Mouse (Mus musculus) MEL (cell line): Measurements from ENCODE around the gene Gm9747. TPM values are rescaled to one million over a fixed set of nuclear protein-coding genes. Genes with fewer than 3 reads are reported as not detected.

ENCODE experiments used
- DNase-seq: peaks from one replicate; pipeline ENCODE4 v3.0.0; 2011; ENCODE audit warnings: low read depth, low spot score
- H3K27ac ChIP-seq: 2 replicates; pipeline ENCODE4 v1.5.1; 2012; ENCODE audit warnings: low read depth, mild to moderate bottlenecking, control low read depth, low read length, moderate library complexity; ENCODE audit not compliant: control insufficient read depth
- H3K27me3 ChIP-seq, 2 experiments: fragments of 150-350 bp in 1 of 2; sonication (generic) in 1 of 2; 2 replicates each; pipeline ENCODE4 v1.6.1; 2012; ENCODE audit warnings: low read length in 2 of 2, mild to moderate bottlenecking in 2 of 2, improper control_type of control experiment in 1 of 2, moderate library complexity in 1 of 2; ENCODE audit not compliant: insufficient read depth in 2 of 2, control insufficient read depth in 1 of 2
- H3K36me3 ChIP-seq, 2 experiments: 2 replicates each; pipeline ENCODE4 v1.6.1; 2012 to 2014; ENCODE audit warnings: low read length in 2 of 2, improper control_type of control experiment in 1 of 2, inconsistent platforms in 1 of 2, mild to moderate bottlenecking in 1 of 2; ENCODE audit not compliant: insufficient read depth in 2 of 2, control insufficient read depth in 1 of 2
- H3K4me1 ChIP-seq, 2 experiments: fragments of 150-350 bp in 1 of 2; sonication (generic) in 1 of 2; 2 replicates each; pipeline ENCODE4 v1.6.1; 2012; ENCODE audit warnings: low read length in 2 of 2, improper control_type of control experiment in 1 of 2, mild to moderate bottlenecking in 1 of 2; ENCODE audit not compliant: insufficient read depth in 2 of 2, control insufficient read depth in 1 of 2
- H3K4me3 ChIP-seq, 2 experiments: fragments of 150-350 bp in 1 of 2; sonication (generic) in 1 of 2; 2 replicates each; pipeline ENCODE4 v1.5.1; 2012; ENCODE audit warnings: low read depth in 2 of 2, low read length in 2 of 2, mild to moderate bottlenecking in 2 of 2, moderate library complexity in 2 of 2, control low read depth in 1 of 2, improper control_type of control experiment in 1 of 2; ENCODE audit not compliant: control insufficient read depth in 1 of 2, insufficient read depth in 1 of 2
- H3K79me2 ChIP-seq: 2 replicates; pipeline ENCODE4 v1.6.1; 2012; ENCODE audit warnings: mild to moderate bottlenecking, low read length, moderate library complexity; ENCODE audit not compliant: control insufficient read depth, poor library complexity, insufficient read depth
- H3K9ac ChIP-seq: 2 replicates; pipeline ENCODE4 v1.6.1; 2012; ENCODE audit warnings: low read depth, mild to moderate bottlenecking, control low read depth, low read length, moderate library complexity; ENCODE audit not compliant: control insufficient read depth, poor library complexity, severe bottlenecking
- H3K9me3 ChIP-seq: fragments of 150-350 bp; sonication (generic); replicated peaks from 2 replicates; pipeline ENCODE4 v1.6.1; 2012; ENCODE audit warnings: mild to moderate bottlenecking, low read length, improper control_type of control experiment, moderate library complexity; ENCODE audit not compliant: insufficient read depth
- BHLHE40 ChIP-seq: IDR thresholded peaks from 2 replicates; pipeline ENCODE4 v1.6.1; 2012; ENCODE audit warnings: low read depth, mild to moderate bottlenecking, inconsistent platforms, low read length, improper control_type of control experiment, borderline replicate concordance
- CHD1 ChIP-seq: IDR thresholded peaks from 2 replicates; pipeline ENCODE4 v1.6.1; 2012; ENCODE audit warnings: low read depth, mild to moderate bottlenecking, inconsistent platforms, low read length, improper control_type of control experiment
- CHD2 ChIP-seq: IDR thresholded peaks from 2 replicates; pipeline ENCODE4 v1.6.1; 2011; ENCODE audit warnings: low read length, improper control_type of control experiment
- CTCF ChIP-seq, 3 experiments: IDR thresholded peaks in 2 of 3; conservative IDR thresholded peaks in 1 of 3; 2 replicates each; pipeline ENCODE4 v1.5.1; 2011 to 2012; ENCODE audit warnings: low read length in 3 of 3, low read depth in 2 of 3, mild to moderate bottlenecking in 2 of 3, improper control_type of control experiment in 1 of 3, inconsistent platforms in 1 of 3, mixed read lengths in 1 of 3, moderate library complexity in 1 of 3; ENCODE audit not compliant: control insufficient read depth in 1 of 3, insufficient read depth in 1 of 3, poor library complexity in 1 of 3, severe bottlenecking in 1 of 3
- E2F4 ChIP-seq: IDR thresholded peaks from 2 replicates; pipeline ENCODE4 v1.6.1; 2011; ENCODE audit warnings: low read depth, low read length, improper control_type of control experiment, borderline replicate concordance
- ELF1 ChIP-seq: IDR thresholded peaks from 2 replicates; pipeline ENCODE4 v1.6.1; 2014; ENCODE audit warnings: low read depth, mild to moderate bottlenecking, inconsistent platforms, low read length, improper control_type of control experiment, moderate library complexity
- EP300 ChIP-seq, 2 experiments: IDR thresholded peaks; 2 replicates each; pipeline ENCODE4 v1.6.1; 2011; ENCODE audit warnings: improper control_type of control experiment in 2 of 2, low read length in 2 of 2, low read depth in 1 of 2, mild to moderate bottlenecking in 1 of 2
- GATA1 ChIP-seq: IDR thresholded peaks from 2 replicates; pipeline ENCODE4 v1.6.1; 2011; ENCODE audit warnings: low read depth, low read length, improper control_type of control experiment
- JUND ChIP-seq: IDR thresholded peaks from 2 replicates; pipeline ENCODE4 v1.6.1; 2011; ENCODE audit warnings: low read depth, mild to moderate bottlenecking, improper control_type of control experiment, low read length
- KAT2A ChIP-seq: conservative IDR thresholded peaks from 2 replicates; pipeline ENCODE4 v1.6.1; 2012; ENCODE audit warnings: low read depth, low read length, improper control_type of control experiment, inconsistent platforms
- MAX ChIP-seq: IDR thresholded peaks from 2 replicates; pipeline ENCODE4 v1.6.1; 2011; ENCODE audit warnings: low read length, improper control_type of control experiment
- MEF2A ChIP-seq: IDR thresholded peaks from 2 replicates; pipeline ENCODE4 v1.6.1; 2014; ENCODE audit warnings: low read depth, mild to moderate bottlenecking, inconsistent platforms, low read length, improper control_type of control experiment; ENCODE audit not compliant: poor library complexity, insufficient replicate concordance, severe bottlenecking; ENCODE audit errors: extremely low read depth
- MYC ChIP-seq: IDR thresholded peaks from 2 replicates; pipeline ENCODE4 v1.6.1; 2011; ENCODE audit warnings: low read depth, mild to moderate bottlenecking, low read length, improper control_type of control experiment, moderate library complexity
- NRF1 ChIP-seq: IDR thresholded peaks from 2 replicates; pipeline ENCODE4 v1.6.1; 2014; ENCODE audit warnings: low read depth, mild to moderate bottlenecking, inconsistent platforms, low read length, improper control_type of control experiment, moderate library complexity; ENCODE audit not compliant: poor library complexity, insufficient read depth, severe bottlenecking
- POLR2A ChIP-seq, 2 experiments: IDR thresholded peaks; 2 replicates each; pipeline ENCODE4 v1.6.1; 2011 to 2012; ENCODE audit warnings: low read length in 2 of 2, mild to moderate bottlenecking in 2 of 2, control low read depth in 1 of 2, improper control_type of control experiment in 1 of 2, low read depth in 1 of 2, moderate library complexity in 1 of 2; ENCODE audit not compliant: control insufficient read depth in 1 of 2, insufficient read depth in 1 of 2, poor library complexity in 1 of 2
- POLR2AphosphoS5 ChIP-seq: IDR thresholded peaks from 2 replicates; pipeline ENCODE4 v1.6.1; 2012; ENCODE audit warnings: low read depth, borderline replicate concordance, mild to moderate bottlenecking, inconsistent platforms, low read length, moderate library complexity, mixed read lengths
- RCOR1 ChIP-seq: IDR thresholded peaks from 2 replicates; pipeline ENCODE4 v1.6.1; 2012; ENCODE audit warnings: low read depth, mild to moderate bottlenecking, inconsistent platforms, low read length, improper control_type of control experiment
- SIN3A ChIP-seq: IDR thresholded peaks from 2 replicates; pipeline ENCODE4 v1.6.1; 2012; ENCODE audit warnings: low read length, improper control_type of control experiment, inconsistent platforms
- SMC3 ChIP-seq: IDR thresholded peaks from 2 replicates; pipeline ENCODE4 v1.6.1; 2011; ENCODE audit warnings: low read depth, low read length, improper control_type of control experiment
- TAL1 ChIP-seq: IDR thresholded peaks from 2 replicates; pipeline ENCODE4 v1.6.1; 2012; ENCODE audit warnings: mild to moderate bottlenecking, inconsistent platforms, low read length, moderate library complexity, mixed read lengths
- UBTF ChIP-seq: IDR thresholded peaks from 2 replicates; pipeline ENCODE4 v1.6.1; 2012; ENCODE audit warnings: low read depth, mild to moderate bottlenecking, inconsistent platforms, low read length, improper control_type of control experiment, moderate library complexity, borderline replicate concordance; ENCODE audit not compliant: insufficient read depth
- ZC3H11A ChIP-seq: IDR thresholded peaks from 2 replicates; pipeline ENCODE4 v1.6.1; 2012; ENCODE audit warnings: low read depth, mild to moderate bottlenecking, inconsistent platforms, low read length, improper control_type of control experiment
- ZKSCAN1 ChIP-seq: IDR thresholded peaks from 2 replicates; pipeline ENCODE4 v1.6.1; 2012; ENCODE audit warnings: low read depth, mild to moderate bottlenecking, inconsistent platforms, low read length, improper control_type of control experiment, moderate library complexity
- polyA plus RNA-seq, 2 experiments: library from polyadenylated mRNA; stranded (reverse) in 1 of 2; unstranded in 1 of 2; fragments of >175 nt in 1 of 2; fragments of >200 nt in 1 of 2; gene quantifications; 2 replicates each; pipeline versions ENCODE4 v1.2.1 to v1.2.4; 2012; ENCODE audit warnings: low replicate concordance in 2 of 2, low read depth in 1 of 2; ENCODE audit not compliant: insufficient read length in 2 of 2, insufficient read depth in 1 of 2, missing spikeins in 1 of 2
- total RNA-seq: library from RNA; depleted of rRNA; stranded (reverse); fragments of 300-350 nt; gene quantifications from 2 replicates; pipeline ENCODE4 v1.2.3, GENCODE M21; 2012

Gene Gm9747
- total and polyA plus RNA-seq, 3 experiments = not detected

GRCm38 (mm10) chr1:82247221-82247951, 14.5 kb downstream of the Gm9747 start:
- H3K79me2 ChIP-seq = no peaks in the 10 kb centered on the region
- H3K4me3 ChIP-seq = no peak overlapping the region
- no peaks in the 10 kb centered on the region for H3K4me1 ChIP-seq
- no peak overlapping the region for H3K27ac ChIP-seq
- no peak for DNase-seq
- no peaks in the 10 kb centered on the region for H3K27me3 ChIP-seq
- H3K36me3 ChIP-seq = no peaks in the 10 kb centered on the region
- H3K9me3 ChIP-seq = no peaks in the 10 kb centered on the region
- H3K9ac ChIP-seq = no peak overlapping the region
- TF ChIP-seq UBTF (no peak), MEF2A (no peak), KAT2A (no peak), CHD1 (no peak), NRF1 (no peak), MAX (no peak), ELF1 (no peak), MYC (no peak), E2F4 (no peak), CHD2 (no peak), CTCF (IDR thresholded peaks at IDR 0.05 in 2 of 3, conservative IDR thresholded peaks at IDR 0.05 in 1 of 3; ENCODE audit: control insufficient read depth in 1 of 3, insufficient read depth in 1 of 3, low read depth in 2 of 3, low read length in 3 of 3, poor library complexity in 1 of 3, severe bottlenecking in 1 of 3) (no peak), JUND (no peak), ZKSCAN1 (no peak), SMC3 (no peak), RCOR1 (no peak), ZC3H11A (no peak), SIN3A (no peak), BHLHE40 (no peak)

GRCm38 (mm10) chr1:82253789-82254445, 21.0 kb downstream of the Gm9747 start:
- DNase-seq = no peak
- H3K36me3 ChIP-seq = no peaks in the 10 kb centered on the region
- H3K79me2 ChIP-seq = no peaks in the 10 kb centered on the region
- no peak for TF ChIP-seq RCOR1
- TF ChIP-seq GATA1 = no peak
- TF ChIP-seq SMC3 = no peak
- TF ChIP-seq ELF1 = no peak
- no peak for TF ChIP-seq POLR2A (IDR thresholded peaks at IDR 0.05; ENCODE audit: control insufficient read depth in 1 of 2, insufficient read depth in 1 of 2, low read depth in 1 of 2, low read length in 2 of 2, poor library complexity in 1 of 2)
- no peak for TF ChIP-seq ZKSCAN1
- TF ChIP-seq EP300 (IDR thresholded peaks at IDR 0.05; ENCODE audit: low read depth in 1 of 2, low read length in 2 of 2) = no peak
- no peak for TF ChIP-seq TAL1
- no peak for TF ChIP-seq JUND
- no peak for TF ChIP-seq POLR2AphosphoS5
- TF ChIP-seq E2F4 = no peak
- H3K4me1 ChIP-seq = no peaks in the 10 kb centered on the region
- no peaks in the 10 kb centered on the region for H3K9me3 ChIP-seq
- no peak overlapping the region for H3K4me3 ChIP-seq
- H3K9ac ChIP-seq = no peak overlapping the region
- H3K27me3 ChIP-seq = no peaks in the 10 kb centered on the region
- no peak overlapping the region for H3K27ac ChIP-seq
